Mouse (Mus musculus): ENCODE data around the gene Fn3k. TPM values are rescaled to one million over a fixed set of nuclear protein-coding genes. Genes with fewer than 3 reads are reported as not detected.

Gene Fn3k
- polyA plus RNA-seq, 1 experiment from 2014 or later = 0.96 TPM

DNA sequence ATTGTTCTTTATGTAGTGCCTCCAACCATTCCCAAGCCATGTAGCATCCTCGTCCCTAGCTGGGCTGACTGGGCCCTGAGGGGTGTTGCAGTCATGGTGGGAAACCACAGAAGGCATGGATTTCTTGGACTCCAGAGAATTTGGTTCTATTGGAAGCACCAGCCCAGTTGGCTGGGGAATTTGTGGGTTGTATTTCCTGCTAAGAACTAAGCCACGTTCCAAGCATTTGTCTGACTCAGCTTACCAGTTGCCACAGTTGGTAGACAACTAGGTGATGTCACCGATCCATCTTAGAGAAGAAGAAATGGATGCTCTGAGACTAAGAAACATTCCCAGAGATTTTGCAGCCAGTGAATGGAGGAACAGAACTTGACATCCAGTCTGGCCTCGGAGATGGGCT is 6.9 kb downstream of the Fn3k start:
- no peak overlapping the region for H3K4me3 ChIP-seq (ENCODE audit: low read depth, low read length)
- ATAC-seq (replicated peaks; ENCODE audit: low FRiP score, low TSS enrichment, low read depth) (no peak), DNase-seq (ENCODE audit: low spot score) (no peak)
- no peaks in the 10 kb centered on the region for H3K4me1 ChIP-seq (replicated peaks; ENCODE audit: control insufficient read depth, insufficient read depth, low read length)
- no peak overlapping the region for H3K27ac ChIP-seq (ENCODE audit: low read depth)
- no peak overlapping the region for H3K4me2 ChIP-seq (ENCODE audit: low read length)
- no peak overlapping the region for H3K9ac ChIP-seq (ENCODE audit: low read length)
- 87% methylated on average over 4 of the region's 4 CpGs for WGBS
- no peaks in the 10 kb centered on the region for H3K36me3 ChIP-seq (ENCODE audit: control insufficient read depth, insufficient read depth, low read length)
- no peaks in the 10 kb centered on the region for H3K27me3 ChIP-seq (replicated peaks; ENCODE audit: control insufficient read depth, insufficient read depth, low read length)
- H3K9me3 ChIP-seq (ENCODE audit: control insufficient read depth, low read length) = no peaks in the 10 kb centered on the region

DNA sequence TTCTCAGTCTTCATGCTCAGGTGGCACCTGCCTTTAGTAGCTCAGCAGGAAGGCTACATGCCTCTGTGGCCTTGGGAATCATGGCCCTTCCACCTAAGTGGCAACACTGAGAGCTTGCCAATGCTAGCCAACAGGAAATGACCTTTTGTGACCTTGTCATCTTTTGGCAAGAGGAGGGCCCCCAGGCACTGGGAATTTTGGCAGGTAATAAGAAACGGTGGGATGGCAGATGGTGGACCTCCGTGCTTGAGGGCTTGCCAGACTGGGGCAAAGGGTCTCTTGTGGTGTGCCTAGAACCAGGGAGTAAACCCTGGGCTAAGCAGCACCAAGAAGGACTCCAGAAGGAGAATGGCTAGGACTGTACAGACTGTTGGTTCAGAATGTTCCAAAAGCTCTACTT is 7.4 kb downstream of the Fn3k start:
- WGBS = 41% methylated on average over 2 of the region's 2 CpGs
- no peak overlapping the region for H3K27ac ChIP-seq (ENCODE audit: low read depth)
- no peak for ATAC-seq (replicated peaks; ENCODE audit: low FRiP score, low TSS enrichment, low read depth)
- no peak for DNase-seq (ENCODE audit: low spot score)
- H3K27me3 ChIP-seq (replicated peaks; ENCODE audit: control insufficient read depth, insufficient read depth, low read length) = no peaks in the 10 kb centered on the region
- no peak overlapping the region for H3K9ac ChIP-seq (ENCODE audit: low read length)
- H3K4me1 ChIP-seq (replicated peaks; ENCODE audit: control insufficient read depth, insufficient read depth, low read length) = no peaks in the 10 kb centered on the region
- no peak overlapping the region for H3K4me2 ChIP-seq (ENCODE audit: low read length)
- H3K36me3 ChIP-seq (ENCODE audit: control insufficient read depth, insufficient read depth, low read length) = no peaks in the 10 kb centered on the region
- no peak overlapping the region for H3K4me3 ChIP-seq (ENCODE audit: low read depth, low read length)
- no peaks in the 10 kb centered on the region for H3K9me3 ChIP-seq (ENCODE audit: control insufficient read depth, low read length)

DNA sequence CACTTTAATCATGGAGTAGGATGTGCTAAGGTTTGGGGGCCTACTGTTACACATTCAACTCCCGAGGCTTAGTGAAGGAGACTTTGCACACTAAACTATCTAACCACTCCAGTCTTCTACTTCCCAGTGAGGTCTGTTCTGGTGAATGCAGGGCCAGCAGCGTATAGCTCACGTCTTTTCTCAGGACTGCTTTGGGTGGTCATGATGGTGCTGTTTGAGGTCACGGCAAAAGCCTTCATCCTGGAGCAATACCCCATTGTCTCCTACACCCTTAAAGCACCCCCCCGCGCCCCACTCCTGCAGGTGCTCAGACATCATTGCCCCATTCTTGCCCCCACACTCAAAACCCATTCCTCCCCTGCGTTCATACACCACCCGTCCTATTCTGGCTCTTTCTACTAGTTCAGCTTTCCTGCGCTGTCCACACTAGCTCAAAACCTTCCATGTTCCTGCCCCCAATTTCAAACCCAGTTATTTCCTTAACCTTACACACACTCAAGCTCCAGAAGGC is 16.6 kb downstream of the Fn3k start:
- DNase-seq (ENCODE audit: low spot score) (no peak), ATAC-seq (replicated peaks; ENCODE audit: low FRiP score, low TSS enrichment, low read depth) (no peak; the same call in 1 of the 2 replicates)
- peak overlapping the region; percentile 83 for H3K4me2 ChIP-seq (ENCODE audit: low read length)
- H3K9me3 ChIP-seq (ENCODE audit: control insufficient read depth, low read length) = no peaks in the 10 kb centered on the region
- peaks cover 5% of the 10 kb centered on the region; the same call in 1 of the 2 replicates for H3K36me3 ChIP-seq (ENCODE audit: control insufficient read depth, insufficient read depth, low read length)
- H3K4me1 ChIP-seq (replicated peaks; ENCODE audit: control insufficient read depth, insufficient read depth, low read length) = peaks cover 11% of the 10 kb centered on the region
- 21% methylated on average over 9 of the region's 9 CpGs for WGBS
- peak overlapping the region; percentile 67 for H3K9ac ChIP-seq (ENCODE audit: low read length)
- peak overlapping the region; percentile 88 for H3K4me3 ChIP-seq (ENCODE audit: low read depth, low read length)
- H3K27ac ChIP-seq (ENCODE audit: low read depth) = no peak overlapping the region
- H3K27me3 ChIP-seq (replicated peaks; ENCODE audit: control insufficient read depth, insufficient read depth, low read length) = no peaks in the 10 kb centered on the region

DNA sequence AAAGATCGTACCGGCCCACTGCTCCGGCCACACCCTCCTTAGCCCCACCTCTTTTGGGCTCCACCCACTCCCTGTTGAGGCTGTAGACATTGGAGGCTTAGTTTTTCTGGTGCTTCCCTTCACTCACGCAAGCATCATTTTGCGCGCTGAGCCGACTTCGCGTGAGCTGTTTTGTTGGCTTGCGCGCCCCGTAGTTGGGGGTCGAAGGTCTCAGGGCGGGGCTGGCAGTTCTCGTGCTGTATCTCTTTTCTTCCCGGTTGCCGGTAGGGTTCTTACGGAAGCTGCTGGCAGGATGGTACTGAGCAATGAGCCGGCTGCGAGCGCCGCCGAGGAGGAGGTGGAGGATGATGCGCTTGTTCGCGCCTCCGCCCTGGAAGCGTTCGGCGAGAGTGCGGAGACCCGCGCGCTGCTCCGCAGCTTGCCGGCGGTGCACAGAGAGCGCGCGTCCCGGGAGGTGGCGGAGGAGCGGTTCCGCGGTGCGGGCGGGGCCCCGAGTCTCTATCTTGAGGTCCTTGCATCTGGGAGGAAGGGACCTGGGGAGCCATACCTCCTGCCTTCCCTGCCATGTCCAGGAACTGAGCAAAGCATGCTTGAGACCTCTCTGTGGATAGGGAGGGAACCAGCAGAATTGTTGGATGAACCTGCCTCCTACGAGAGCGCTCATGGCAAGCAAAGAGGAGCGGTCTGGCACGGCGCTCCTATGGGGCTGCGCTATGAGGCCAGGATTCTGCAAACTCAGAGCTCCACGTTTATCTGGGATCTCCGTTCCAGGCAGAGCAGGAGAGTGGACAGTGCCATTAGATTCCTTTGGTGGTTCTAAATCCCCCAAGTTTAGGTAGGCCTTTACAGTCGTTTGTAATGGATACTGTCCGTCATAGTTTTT is 17.3 kb downstream of the Fn3k start, which contains the start of gene Tbcd:
Gene Tbcd, plus strand, starts transcription at position 197 of the 883 bp plus-strand sequence.
- ATAC-seq (replicated peaks; ENCODE audit: low FRiP score, low TSS enrichment, low read depth) (peak; percentile 92), DNase-seq (ENCODE audit: low spot score) (peak; percentile 100)
- peaks cover 5% of the 10 kb centered on the region; the same call in 1 of the 2 replicates for H3K36me3 ChIP-seq (ENCODE audit: control insufficient read depth, insufficient read depth, low read length)
- H3K4me1 ChIP-seq (replicated peaks; ENCODE audit: control insufficient read depth, insufficient read depth, low read length) = peaks cover 11% of the 10 kb centered on the region
- no peaks in the 10 kb centered on the region for H3K9me3 ChIP-seq (ENCODE audit: control insufficient read depth, low read length)
- peak within 1 kb of the TSS; percentile 83 for H3K4me2 ChIP-seq (ENCODE audit: low read length)
- H3K27ac ChIP-seq (ENCODE audit: low read depth) = peak within 1 kb of the TSS; percentile 67; the same call in 1 of the 2 replicates
- H3K4me3 ChIP-seq (ENCODE audit: low read depth, low read length) = peak within 1 kb of the TSS; percentile 88
- under 1% methylated on average over 58 of the region's 58 CpGs for WGBS
- peak within 1 kb of the TSS; percentile 67 for H3K9ac ChIP-seq (ENCODE audit: low read length)
- H3K27me3 ChIP-seq (replicated peaks; ENCODE audit: control insufficient read depth, insufficient read depth, low read length) = no peaks in the 10 kb centered on the region

DNA sequence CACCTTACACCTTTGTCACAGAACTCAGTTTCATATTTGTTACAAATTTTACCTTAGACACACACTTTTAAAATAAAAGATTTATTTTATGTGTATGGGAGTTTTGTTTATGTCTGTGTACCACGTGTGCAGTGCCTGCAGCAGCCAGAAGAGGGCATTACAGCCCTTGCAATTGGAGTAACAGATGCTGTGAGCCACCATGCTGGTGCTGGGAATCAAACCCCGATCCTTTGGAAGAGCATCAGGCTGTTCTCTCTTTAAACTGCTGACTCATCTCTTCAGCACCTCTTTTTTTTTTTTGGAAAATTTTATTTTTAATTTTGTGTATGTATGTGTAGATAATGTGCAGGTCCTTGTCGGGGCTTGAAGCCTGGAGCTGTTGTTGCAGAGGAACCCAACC is 23.2 kb downstream of the Fn3k start:
- no peak for ATAC-seq (replicated peaks; ENCODE audit: low FRiP score, low TSS enrichment, low read depth)
- no peak for DNase-seq (ENCODE audit: low spot score)
- whole genome bisulfite sequencing = 89% methylated on average over 3 of the region's 3 CpGs
- no peak overlapping the region for H3K4me2 ChIP-seq (ENCODE audit: low read length)
- H3K9ac ChIP-seq (ENCODE audit: low read length) = no peak overlapping the region
- peaks cover 49% of the 10 kb centered on the region for H3K36me3 ChIP-seq (ENCODE audit: control insufficient read depth, insufficient read depth, low read length)
- no peaks in the 10 kb centered on the region for H3K27me3 ChIP-seq (replicated peaks; ENCODE audit: control insufficient read depth, insufficient read depth, low read length)
- no peak overlapping the region for H3K27ac ChIP-seq (ENCODE audit: low read depth)
- H3K4me3 ChIP-seq (ENCODE audit: low read depth, low read length) = no peak overlapping the region
- H3K9me3 ChIP-seq (ENCODE audit: control insufficient read depth, low read length) = no peaks in the 10 kb centered on the region
- H3K4me1 ChIP-seq (replicated peaks; ENCODE audit: control insufficient read depth, insufficient read depth, low read length) = peaks cover under 1% of the 10 kb centered on the region; the same call in 1 of the 2 replicates

DNA sequence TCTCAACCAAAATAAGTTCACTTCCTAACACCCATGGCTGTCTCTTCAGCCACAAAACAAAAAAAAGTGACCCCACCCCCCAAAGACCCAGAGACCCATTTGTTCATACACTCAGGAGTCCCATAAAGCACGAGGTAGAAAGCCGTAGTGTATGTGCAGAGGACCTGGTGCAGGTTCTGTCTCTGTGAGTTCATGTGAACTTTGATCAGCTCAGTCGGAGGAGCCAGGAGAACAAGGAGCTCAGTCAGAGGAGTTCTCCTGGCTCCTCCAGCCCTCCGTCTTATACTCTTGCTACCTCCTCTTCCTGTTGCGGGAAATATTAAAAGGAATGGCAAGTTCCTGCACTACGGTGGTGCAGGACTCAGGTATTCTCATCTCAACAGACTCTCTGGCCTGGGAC is 32.7 kb downstream of the Fn3k start:
- ATAC-seq (replicated peaks; ENCODE audit: low FRiP score, low TSS enrichment, low read depth) (no peak), DNase-seq (ENCODE audit: low spot score) (no peak)
- Histone ChIP-seq H3K9me3 (ENCODE audit: control insufficient read depth, low read length) (no peaks in the 10 kb centered on the region), H3K4me3 (ENCODE audit: low read depth, low read length) (no peak overlapping the region), H3K27me3 (replicated peaks; ENCODE audit: control insufficient read depth, insufficient read depth, low read length) (no peaks in the 10 kb centered on the region), H3K9ac (ENCODE audit: low read length) (no peak overlapping the region), H3K4me1 (replicated peaks; ENCODE audit: control insufficient read depth, insufficient read depth, low read length) (no peaks in the 10 kb centered on the region), H3K4me2 (ENCODE audit: low read length) (no peak overlapping the region), H3K36me3 (ENCODE audit: control insufficient read depth, insufficient read depth, low read length) (peaks cover 22% of the 10 kb centered on the region), H3K27ac (ENCODE audit: low read depth) (no peak overlapping the region)
- whole genome bisulfite sequencing = 90% methylated on average over 6 of the region's 6 CpGs

DNA sequence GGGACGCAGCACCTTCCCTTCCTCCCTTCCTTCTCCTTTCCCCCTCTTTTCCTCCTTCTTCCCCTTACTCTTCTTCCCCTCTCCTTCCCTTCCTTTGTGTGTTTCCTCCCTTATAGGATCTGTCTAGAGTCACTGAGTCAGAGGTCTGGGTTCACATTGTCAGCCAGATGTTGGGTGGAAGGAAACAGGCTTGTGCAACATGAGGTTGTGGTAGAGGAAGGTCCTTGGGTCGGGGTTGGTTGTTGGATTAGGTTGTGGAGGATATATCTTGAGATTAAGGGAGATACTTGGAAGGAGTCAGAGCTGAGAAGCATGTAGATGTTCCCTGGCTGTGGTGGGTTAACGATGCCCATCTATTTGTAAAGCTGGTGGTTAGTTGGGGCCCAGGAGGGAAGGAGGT is 40.1 kb downstream of the Fn3k start:
- WGBS = 92% methylated on average over 3 of the region's 3 CpGs
- ATAC-seq (replicated peaks; ENCODE audit: low FRiP score, low TSS enrichment, low read depth) = no peak

DNA sequence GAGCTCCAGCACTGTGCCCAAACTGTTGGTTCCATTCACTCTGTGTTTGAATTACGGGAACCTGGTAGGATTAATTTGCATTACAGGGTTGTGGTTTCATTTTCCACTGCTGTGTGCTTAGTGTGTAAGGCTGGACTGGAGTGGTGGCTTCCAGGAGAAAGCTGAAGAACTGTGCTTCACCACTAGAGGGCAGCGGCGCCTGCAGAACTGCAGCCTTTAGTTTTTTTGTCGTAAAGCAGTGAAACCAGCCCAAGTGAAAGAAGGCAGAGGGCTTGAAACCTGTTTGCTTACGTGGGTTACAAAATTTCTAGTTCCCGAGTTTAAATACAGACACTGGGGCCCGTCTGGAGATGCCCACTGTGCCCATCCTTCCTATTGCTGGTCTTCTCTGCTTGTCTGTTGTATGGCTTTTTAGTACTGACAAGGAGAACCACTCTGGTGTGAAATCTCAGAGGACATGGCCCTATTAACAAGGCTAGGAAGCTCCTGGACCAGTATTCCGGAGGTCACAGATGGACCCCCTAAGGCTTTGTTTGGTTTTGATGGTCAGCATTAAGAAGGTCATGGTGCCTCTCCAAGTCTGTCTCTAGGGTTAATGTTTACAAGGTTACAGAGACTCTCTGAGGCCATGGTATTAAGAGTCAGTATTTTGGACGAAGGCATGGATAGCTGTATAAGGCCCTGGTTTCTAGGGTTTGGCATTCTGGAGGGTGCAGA is 41.1 kb downstream of the Fn3k start:
- no peak overlapping the region for H3K27ac ChIP-seq (ENCODE audit: low read depth)
- peaks cover 8% of the 10 kb centered on the region for H3K36me3 ChIP-seq (ENCODE audit: control insufficient read depth, insufficient read depth, low read length)
- H3K9me3 ChIP-seq (ENCODE audit: control insufficient read depth, low read length) = no peaks in the 10 kb centered on the region
- H3K27me3 ChIP-seq (replicated peaks; ENCODE audit: control insufficient read depth, insufficient read depth, low read length) = no peaks in the 10 kb centered on the region
- H3K4me3 ChIP-seq (ENCODE audit: low read depth, low read length) = no peak overlapping the region
- WGBS = 32% methylated on average over 9 of the region's 9 CpGs
- no peak overlapping the region for H3K9ac ChIP-seq (ENCODE audit: low read length)
- H3K4me1 ChIP-seq (replicated peaks; ENCODE audit: control insufficient read depth, insufficient read depth, low read length) = no peaks in the 10 kb centered on the region
- H3K4me2 ChIP-seq (ENCODE audit: low read length) = no peak overlapping the region
- peak; percentile 86 for DNase-seq (ENCODE audit: low spot score)
- no peak for ATAC-seq (replicated peaks; ENCODE audit: low FRiP score, low TSS enrichment, low read depth)

More for the DNA sequence above, 40.1 kb downstream of the Fn3k start:
- H3K9me3 ChIP-seq (ENCODE audit: control insufficient read depth, low read length) = no peaks in the 10 kb centered on the region
- peaks cover 5% of the 10 kb centered on the region for H3K36me3 ChIP-seq (ENCODE audit: control insufficient read depth, insufficient read depth, low read length)
- DNase-seq (ENCODE audit: low spot score) = no peak
- H3K9ac ChIP-seq (ENCODE audit: low read length) = no peak overlapping the region
- H3K4me1 ChIP-seq (replicated peaks; ENCODE audit: control insufficient read depth, insufficient read depth, low read length) = no peaks in the 10 kb centered on the region
- H3K27me3 ChIP-seq (replicated peaks; ENCODE audit: control insufficient read depth, insufficient read depth, low read length) = no peaks in the 10 kb centered on the region
- no peak overlapping the region for H3K27ac ChIP-seq (ENCODE audit: low read depth)
- H3K4me3 ChIP-seq (ENCODE audit: low read depth, low read length) = no peak overlapping the region
- no peak overlapping the region for H3K4me2 ChIP-seq (ENCODE audit: low read length)

Measured in intestine, embryonic 14.5 days (tissue).